Mouse (Mus musculus) urinary bladder, postnatal 36 days (tissue): ENCODE results near the gene Olfr1259.
"Not testable (repeated sequence)": the region's sequence is repeated elsewhere in the genome, so short reads cannot be mapped to it uniquely, and the experiment has no call there.

Experiments
- DNase-seq, 2 experiments: peaks; one replicate each; pipeline ENCODE4 v3.0.0; 2022; ENCODE audit warnings: low spot score in 2 of 2, mixed read lengths in 1 of 2

The Olfr1259 gene

GRCm38 (mm10) chr2:89948564-89948963 lies at the start of gene Olfr1259:
Gene Olfr1259 (minus strand): TSS chr2:89948664.
- no peak for DNase-seq

GRCm38 (mm10) chr2:89990921-89991320 lies 42.5 kb upstream of the Olfr1259 start, which contains the start of gene Olfr1261:
Gene Olfr1261 (plus strand): TSS chr2:89991221.
- no peak for DNase-seq

GRCm38 (mm10) chr2:89977709-89978108 lies 29.2 kb upstream of the Olfr1259 start:
- DNase-seq: no peak

GRCm38 (mm10) chr2:89974184-89974583 lies 25.7 kb upstream of the Olfr1259 start, which contains the start of gene Olfr1260:
Gene Olfr1260 (plus strand): TSS chr2:89974340.
- no peak for DNase-seq

GRCm38 (mm10) chr2:89927009-89927408 lies 21.5 kb downstream of the Olfr1259 start, which contains the start of gene Olfr1258:
Gene Olfr1258 (plus strand): TSS chr2:89927309.
- DNase-seq: no peak

- not testable (repeated sequence) for DNase-seq
Observed at GRCm38 (mm10) chr2:89912616-89913015, 35.8 kb downstream of the Olfr1259 start.
